Mouse (Mus musculus): ENCODE results near the gene Fam221b. TPM values are rescaled to one million over a fixed set of nuclear protein-coding genes. Genes with fewer than 3 reads are reported as not detected.

Gene Fam221b
- polyA plus RNA-seq, 2 experiments = 0.40 to 4.3 TPM

- Histone ChIP-seq H3K9me3 (ENCODE audit: control insufficient read depth, low read length) (no peaks in the 10 kb centered on the region), H3K4me2 (replicated peaks; ENCODE audit: low read depth, low read length, severe bottlenecking) (no peak overlapping the region), H3K4me1 (ENCODE audit: control insufficient read depth, insufficient read depth, low read length) (no peaks in the 10 kb centered on the region), H3K9ac (ENCODE audit: low read depth, low read length, severe bottlenecking) (no peak overlapping the region), H3K27ac (replicated peaks; ENCODE audit: low read depth, low read length) (no peak overlapping the region), H3K4me3 (replicated peaks; ENCODE audit: low read length) (no peak overlapping the region), H3K36me3 (ENCODE audit: control insufficient read depth, insufficient read depth, low read length) (peaks cover 53% of the 10 kb centered on the region), H3K27me3 (ENCODE audit: control insufficient read depth, insufficient read depth, low read length) (no peaks in the 10 kb centered on the region)
- ATAC-seq (ENCODE audit: low FRiP score, low read depth) (no peak), DNase-seq (ENCODE audit: low spot score) (no peak)
- no peak for TF ChIP-seq POLR2A (IDR thresholded peaks at IDR 0.05; ENCODE audit: borderline replicate concordance, extremely low read depth, insufficient read depth, insufficient read length)
- 92% methylated on average over 6 of the region's 6 CpGs for WGBS
Measured at GRCm38 (mm10) chr4:43678541-43678940, 9.6 kb upstream of the Fam221b start.

- H3K36me3 ChIP-seq (ENCODE audit: control insufficient read depth, insufficient read depth, low read length) = peaks cover 33% of the 10 kb centered on the region
- 78% methylated on average over 4 of the region's 4 CpGs for WGBS
- H3K4me1 ChIP-seq (ENCODE audit: control insufficient read depth, insufficient read depth, low read length) = peaks cover 6% of the 10 kb centered on the region; the same call in 1 of the 2 replicates
- no peak for TF ChIP-seq POLR2A (IDR thresholded peaks at IDR 0.05; ENCODE audit: borderline replicate concordance, extremely low read depth, insufficient read depth, insufficient read length)
- H3K9me3 ChIP-seq (ENCODE audit: control insufficient read depth, low read length) = no peaks in the 10 kb centered on the region
- no peak overlapping the region for H3K4me3 ChIP-seq (replicated peaks; ENCODE audit: low read length)
- H3K9ac ChIP-seq (ENCODE audit: low read depth, low read length, severe bottlenecking) = no peak overlapping the region
- no peak for ATAC-seq (ENCODE audit: low FRiP score, low read depth)
- no peak for DNase-seq (ENCODE audit: low spot score)
- no peak overlapping the region for H3K4me2 ChIP-seq (replicated peaks; ENCODE audit: low read depth, low read length, severe bottlenecking)
- H3K27ac ChIP-seq (replicated peaks; ENCODE audit: low read depth, low read length) = no peak overlapping the region
- H3K27me3 ChIP-seq (ENCODE audit: control insufficient read depth, insufficient read depth, low read length) = no peaks in the 10 kb centered on the region
Measured at GRCm38 (mm10) chr4:43675608-43676007, 6.7 kb upstream of the Fam221b start.

- 86% methylated on average over 5 of the region's 5 CpGs for WGBS
- peaks cover 31% of the 10 kb centered on the region for H3K36me3 ChIP-seq (ENCODE audit: control insufficient read depth, insufficient read depth, low read length)
Measured at GRCm38 (mm10) chr4:43674974-43675373, 6.0 kb upstream of the Fam221b start.

GRCm38 (mm10) chr4:43673703-43674102 is 4.8 kb upstream of the Fam221b start:
- no peak overlapping the region for H3K27ac ChIP-seq (replicated peaks; ENCODE audit: low read depth, low read length)
- no peak overlapping the region for H3K4me2 ChIP-seq (replicated peaks; ENCODE audit: low read depth, low read length, severe bottlenecking)
- no peak overlapping the region for H3K9ac ChIP-seq (ENCODE audit: low read depth, low read length, severe bottlenecking)
- no peaks in the 10 kb centered on the region for H3K9me3 ChIP-seq (ENCODE audit: control insufficient read depth, low read length)
- no peak for TF ChIP-seq POLR2A (IDR thresholded peaks at IDR 0.05; ENCODE audit: borderline replicate concordance, extremely low read depth, insufficient read depth, insufficient read length)
- no peaks in the 10 kb centered on the region for H3K27me3 ChIP-seq (ENCODE audit: control insufficient read depth, insufficient read depth, low read length)
- 79% methylated on average over 8 of the region's 8 CpGs for WGBS
- peaks cover 31% of the 10 kb centered on the region for H3K36me3 ChIP-seq (ENCODE audit: control insufficient read depth, insufficient read depth, low read length)
- peaks cover 14% of the 10 kb centered on the region for H3K4me1 ChIP-seq (ENCODE audit: control insufficient read depth, insufficient read depth, low read length)
- ATAC-seq (ENCODE audit: low FRiP score, low read depth) = no peak
- DNase-seq (ENCODE audit: low spot score) = no peak
- no peak overlapping the region for H3K4me3 ChIP-seq (replicated peaks; ENCODE audit: low read length)

More at GRCm38 (mm10) chr4:43674974-43675373, 6.0 kb upstream of the Fam221b start:
- H3K27ac ChIP-seq (replicated peaks; ENCODE audit: low read depth, low read length) = no peak overlapping the region
- H3K4me2 ChIP-seq (replicated peaks; ENCODE audit: low read depth, low read length, severe bottlenecking) = no peak overlapping the region
- DNase-seq (ENCODE audit: low spot score) (no peak), ATAC-seq (ENCODE audit: low FRiP score, low read depth) (no peak)
- no peak for TF ChIP-seq POLR2A (IDR thresholded peaks at IDR 0.05; ENCODE audit: borderline replicate concordance, extremely low read depth, insufficient read depth, insufficient read length)
- H3K4me3 ChIP-seq (replicated peaks; ENCODE audit: low read length) = no peak overlapping the region
- no peaks in the 10 kb centered on the region for H3K9me3 ChIP-seq (ENCODE audit: control insufficient read depth, low read length)
- no peak overlapping the region for H3K9ac ChIP-seq (ENCODE audit: low read depth, low read length, severe bottlenecking)
- no peaks in the 10 kb centered on the region for H3K27me3 ChIP-seq (ENCODE audit: control insufficient read depth, insufficient read depth, low read length)
- H3K4me1 ChIP-seq (ENCODE audit: control insufficient read depth, insufficient read depth, low read length) = peaks cover 11% of the 10 kb centered on the region

- no peak overlapping the region for H3K4me3 ChIP-seq (replicated peaks; ENCODE audit: low read length)
- no peak for ATAC-seq (ENCODE audit: low FRiP score, low read depth)
- H3K27ac ChIP-seq (replicated peaks; ENCODE audit: low read depth, low read length) = no peak overlapping the region
- peaks cover 18% of the 10 kb centered on the region for H3K4me1 ChIP-seq (ENCODE audit: control insufficient read depth, insufficient read depth, low read length)
- DNase-seq (ENCODE audit: low spot score) = peak; percentile 95
- H3K9ac ChIP-seq (ENCODE audit: low read depth, low read length, severe bottlenecking) = no peak overlapping the region
- no peaks in the 10 kb centered on the region for H3K27me3 ChIP-seq (ENCODE audit: control insufficient read depth, insufficient read depth, low read length)
- no peak overlapping the region for H3K4me2 ChIP-seq (replicated peaks; ENCODE audit: low read depth, low read length, severe bottlenecking)
- TF ChIP-seq POLR2A (IDR thresholded peaks at IDR 0.05; ENCODE audit: borderline replicate concordance, extremely low read depth, insufficient read depth, insufficient read length) = no peak
- no peaks in the 10 kb centered on the region for H3K9me3 ChIP-seq (ENCODE audit: control insufficient read depth, low read length)
- 12% methylated on average over 2 of the region's 2 CpGs for WGBS
- peaks cover 18% of the 10 kb centered on the region for H3K36me3 ChIP-seq (ENCODE audit: control insufficient read depth, insufficient read depth, low read length)
Measured at GRCm38 (mm10) chr4:43672070-43672469, 3.1 kb upstream of the Fam221b start.

GRCm38 (mm10) chr4:43669428-43669794 is 466 bp upstream of the Fam221b start:
- under 1% methylated on average over 23 of the region's 25 CpGs for WGBS
- H3K4me3 ChIP-seq (replicated peaks; ENCODE audit: low read length) = peak overlapping the region; percentile 78
- peaks cover 6% of the 10 kb centered on the region for H3K36me3 ChIP-seq (ENCODE audit: control insufficient read depth, insufficient read depth, low read length)
- peak overlapping the region; percentile 91 for H3K9ac ChIP-seq (ENCODE audit: low read depth, low read length, severe bottlenecking)
- peak overlapping the region; percentile 58 for H3K27ac ChIP-seq (replicated peaks; ENCODE audit: low read depth, low read length)
- no peak for DNase-seq (ENCODE audit: low spot score)
- peaks cover 12% of the 10 kb centered on the region for H3K27me3 ChIP-seq (ENCODE audit: control insufficient read depth, insufficient read depth, low read length)
- TF ChIP-seq POLR2A (IDR thresholded peaks at IDR 0.05; ENCODE audit: borderline replicate concordance, extremely low read depth, insufficient read depth, insufficient read length) = no peak
- ATAC-seq (ENCODE audit: low FRiP score, low read depth) = peak; percentile 88
- peak overlapping the region; percentile 85 for H3K4me2 ChIP-seq (replicated peaks; ENCODE audit: low read depth, low read length, severe bottlenecking)
- peaks cover 18% of the 10 kb centered on the region for H3K4me1 ChIP-seq (ENCODE audit: control insufficient read depth, insufficient read depth, low read length)
- no peaks in the 10 kb centered on the region for H3K9me3 ChIP-seq (ENCODE audit: control insufficient read depth, low read length)
